Mouse (Mus musculus) gastrocnemius, adult 2 months (tissue): Measurements from ENCODE around the gene Spn. TPM values are rescaled to one million over a fixed set of nuclear protein-coding genes. Genes with fewer than 3 reads are reported as not detected.

Experiments
- DNase-seq: peaks from one replicate; pipeline ENCODE4 v3.0.0; 2022
- H3K27ac ChIP-seq: fragments of 200-600 bp; 2 replicates; pipeline ENCODE4 v1.8.1; 2022; ENCODE audit warnings: mild to moderate bottlenecking
- H3K4me3 ChIP-seq: fragments of 200-600 bp; 2 replicates; pipeline ENCODE4 v1.8.1; 2022; ENCODE audit warnings: mild to moderate bottlenecking, moderate library complexity
- CTCF ChIP-seq: fragments of 200-600 bp; IDR thresholded peaks from 2 replicates; pipeline ENCODE4 v1.8.1; 2022; ENCODE audit warnings: antibody characterized with exemption, mild to moderate bottlenecking, moderate library complexity
- intact Hi-C: fragments of 180-260 bp; cut with DNase I; formaldehyde crosslinking; loops from one replicate; pipeline ENCODE4 v1.15.1; 2025
- total RNA-seq, 2 experiments: library from RNA; stranded (reverse); gene quantifications; 2 replicates each; pipeline ENCODE4 v1.2.3; 2021

Spn gene
- total RNA-seq, 2 experiments from 2014 or later: 0.17 TPM; not detected in 1

DNA sequence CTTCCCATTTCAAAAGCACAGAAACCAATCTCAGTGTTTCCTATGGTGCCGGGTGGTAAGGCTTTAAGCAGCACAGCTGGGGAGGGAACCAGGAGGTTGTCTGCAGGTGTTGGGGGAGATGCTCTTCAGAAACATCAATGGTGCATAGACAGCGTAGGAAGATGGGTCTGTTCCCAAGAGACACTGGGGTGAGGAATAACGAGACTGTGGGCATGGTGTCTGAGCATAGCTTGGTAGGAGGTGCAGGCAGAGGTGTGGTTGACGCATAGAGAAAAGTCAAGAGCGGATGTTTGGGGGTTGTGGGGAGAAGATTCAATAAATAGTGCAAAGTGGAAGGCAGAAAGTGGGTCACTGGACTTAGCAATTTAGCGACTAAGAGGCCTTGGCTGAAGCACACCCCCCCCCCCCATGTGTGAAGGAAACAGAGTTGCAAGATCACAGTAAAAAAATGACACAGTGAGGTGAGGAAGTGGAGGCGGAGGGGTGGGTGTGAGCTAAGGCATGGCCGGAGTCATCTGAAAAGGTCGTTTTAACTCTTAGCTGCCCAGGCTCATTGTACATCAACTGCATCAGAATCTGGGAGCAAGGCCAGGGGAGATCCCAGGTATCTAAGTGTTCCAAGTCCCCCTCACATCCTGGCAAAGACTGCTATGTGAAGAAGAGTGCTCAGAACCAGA lies 24.6 kb downstream of the Spn start:
- TF ChIP-seq CTCF: no peak
- no peak overlapping the region for H3K27ac ChIP-seq
- intact Hi-C loops: loop anchor here (5.0 kb wide), 1 partner anchor 361 kb away; no protein-coding TSS in a partner anchor
- no peak overlapping the region for H3K4me3 ChIP-seq
- DNase-seq: no peak

GRCm38 (mm10) chr7:127112251-127112841 lies 25.3 kb downstream of the Spn start:
- intact Hi-C loops: loop anchor here (5.0 kb wide), 1 partner anchor 360 kb away; no protein-coding TSS in a partner anchor
- no peak for DNase-seq
- H3K4me3 ChIP-seq: no peak overlapping the region
- no peak for TF ChIP-seq CTCF
- no peak overlapping the region for H3K27ac ChIP-seq

GRCm38 (mm10) chr7:127111461-127111860 lies 26.2 kb downstream of the Spn start:
- intact Hi-C loops: loop anchor here (5.0 kb wide), 1 partner anchor 359 kb away; no protein-coding TSS in a partner anchor
- DNase-seq: peak; percentile 61
- Histone ChIP-seq H3K4me3 (no peak overlapping the region), H3K27ac (no peak overlapping the region)
- TF ChIP-seq CTCF: peak; percentile 76

- Histone ChIP-seq H3K4me3 (no peak overlapping the region), H3K27ac (no peak overlapping the region)
- DNase-seq: peak; percentile 73
- peak; percentile 87 for TF ChIP-seq CTCF
- intact Hi-C loops: loop anchor here (5.0 kb wide), 1 partner anchor 358 kb away; no protein-coding TSS in a partner anchor
Measured at GRCm38 (mm10) chr7:127110239-127111007, 27.2 kb downstream of the Spn start.

- DNase-seq: no peak
- Histone ChIP-seq H3K4me3 (no peak overlapping the region), H3K27ac (no peak overlapping the region)
- intact Hi-C loops: loop anchor here (2.0 kb wide), 1 partner anchor 273 kb away; no protein-coding TSS in a partner anchor
- no peak for TF ChIP-seq CTCF
Measured at GRCm38 (mm10) chr7:127105551-127105950, 32.1 kb downstream of the Spn start.

DNA sequence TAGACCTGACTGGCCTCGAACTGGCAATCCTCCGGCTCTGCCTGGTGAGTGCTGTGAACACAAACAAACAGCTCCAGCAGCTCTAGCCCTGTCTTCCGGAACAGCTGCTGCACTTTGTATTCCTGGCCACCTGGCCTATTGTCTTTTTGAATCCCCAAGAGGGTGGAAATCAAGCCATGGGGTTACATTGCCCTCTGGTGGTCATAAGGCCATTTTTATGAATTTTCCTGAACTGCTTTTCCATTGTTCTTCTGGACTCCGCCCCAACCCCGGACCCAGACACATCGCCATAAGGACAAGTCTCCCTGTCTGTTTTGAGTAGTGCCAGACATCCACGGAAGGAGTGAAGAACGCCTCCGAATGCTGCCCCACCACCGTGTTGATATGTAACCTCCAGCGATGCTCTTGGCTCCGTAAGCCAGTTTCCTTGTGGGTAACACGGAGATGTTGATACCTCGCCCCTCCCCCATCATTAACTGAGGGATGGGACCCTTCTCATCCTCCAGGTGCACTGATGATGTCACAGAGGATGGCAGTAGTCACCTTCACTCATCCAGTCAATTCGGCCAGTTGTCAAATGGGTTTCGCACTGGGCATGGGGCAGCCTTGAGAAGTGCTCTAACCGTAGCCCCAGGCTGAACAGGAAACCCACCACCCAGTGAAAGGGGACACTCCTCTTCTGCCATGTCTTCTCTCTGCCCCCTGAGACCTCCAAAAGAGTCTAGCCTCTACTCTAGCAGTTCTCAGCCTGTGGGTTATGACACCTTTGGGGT lies 32.9 kb downstream of the Spn start:
- peak overlapping the region; percentile 56 for H3K4me3 ChIP-seq
- peak; percentile 82 for TF ChIP-seq CTCF

GRCm38 (mm10) chr7:127103960-127104359 lies 33.7 kb downstream of the Spn start:
- no peak for DNase-seq
- H3K4me3 ChIP-seq: no peak overlapping the region
- no peak for TF ChIP-seq CTCF
- 0 out of 2 replicates have a peak overlapping the region, but pooled peaks have one; percentile 1 for H3K27ac ChIP-seq
- intact Hi-C loops: loop anchor here (1.0 to 5.0 kb wide), 4 partner anchors 77 to 271 kb away; partner anchors contain the start of genes Asphd1 and Maz

More for the DNA sequence above, 32.9 kb downstream of the Spn start:
- H3K27ac ChIP-seq: 0 out of 2 replicates have a peak overlapping the region, but pooled peaks have one; percentile 1
- DNase-seq: peak; percentile 43
- intact Hi-C loops: loop anchor here (1.0 to 5.0 kb wide), 4 partner anchors 77 to 272 kb away; partner anchors contain the start of genes Asphd1 and Maz

DNA sequence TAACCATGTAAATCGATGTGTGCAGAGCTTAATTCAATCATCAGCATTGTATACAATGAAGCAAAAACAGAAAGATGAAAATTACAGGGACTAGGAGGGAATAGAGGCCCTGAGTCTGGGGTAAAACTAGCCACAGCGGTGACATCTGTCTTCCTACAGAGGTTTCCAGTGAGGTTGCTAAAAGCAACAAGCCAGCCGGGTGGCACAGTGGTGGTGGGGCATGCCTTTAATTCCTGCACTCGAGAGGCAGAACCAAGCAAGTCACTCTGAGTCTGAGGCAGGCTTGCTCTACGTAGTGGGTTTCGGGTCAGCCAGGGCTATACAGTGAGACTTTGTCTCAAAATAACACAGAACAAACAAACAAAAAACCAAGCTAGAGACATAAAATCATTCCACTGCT lies 35.5 kb downstream of the Spn start:
- no peak for DNase-seq
- Histone ChIP-seq H3K27ac (no peak overlapping the region), H3K4me3 (no peak overlapping the region)
- intact Hi-C loops: loop anchor here (5.0 kb wide), 1 partner anchor 75 kb away; the partner anchor contains the start of gene Maz
- no peak for TF ChIP-seq CTCF

- no peak for DNase-seq
- no peak for TF ChIP-seq CTCF
- intact Hi-C loops: loop anchor here (5.0 kb wide), 1 partner anchor 74 kb away; the partner anchor contains the start of gene Maz
Measured at GRCm38 (mm10) chr7:127101451-127102016, 36.1 kb downstream of the Spn start.

GRCm38 (mm10) chr7:127099528-127099927 lies 38.1 kb downstream of the Spn start:
- no peak for DNase-seq
- intact Hi-C loops: no loop called here
- TF ChIP-seq CTCF: no peak
- H3K27ac ChIP-seq: no peak overlapping the region
- H3K4me3 ChIP-seq: no peak overlapping the region

More at GRCm38 (mm10) chr7:127101451-127102016, 36.1 kb downstream of the Spn start:
- Histone ChIP-seq H3K27ac (no peak overlapping the region), H3K4me3 (no peak overlapping the region)

DNA sequence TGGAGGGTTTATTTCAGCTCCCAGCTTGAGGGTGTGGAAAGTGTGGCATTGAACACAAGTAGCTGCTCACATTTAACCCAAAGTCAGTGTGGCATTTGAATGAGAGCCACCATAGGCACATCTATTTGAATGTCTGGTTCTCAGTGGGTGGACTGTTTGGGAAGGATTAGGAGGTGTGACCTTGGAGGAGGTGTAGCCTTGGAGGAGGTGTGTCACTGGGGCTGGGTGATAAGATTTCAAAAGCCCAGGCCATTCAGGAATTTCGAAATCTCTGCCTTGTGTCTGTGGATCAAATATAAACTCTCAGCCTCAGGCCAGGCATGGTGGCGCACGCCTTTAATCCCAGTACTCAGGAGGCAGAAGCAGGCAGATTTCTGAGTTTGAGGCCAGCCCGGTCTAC lies 38.7 kb downstream of the Spn start:
- intact Hi-C loops: no loop called here
- H3K4me3 ChIP-seq: no peak overlapping the region
- TF ChIP-seq CTCF: no peak
- no peak overlapping the region for H3K27ac ChIP-seq
- no peak for DNase-seq
